Mouse (Mus musculus): ENCODE results near the gene Sec23a. TPM values are rescaled to one million over a fixed set of nuclear protein-coding genes. Genes with fewer than 3 reads are reported as not detected.
"Not testable (repeated sequence)": the region's sequence is repeated elsewhere in the genome, so short reads cannot be mapped to it uniquely, and the experiment has no call there.

The Sec23a gene
- 94.6 and 96.5 TPM in 2 replicates for polyA plus RNA-seq (2016; fragmentation: Nextera tagmentation; extraction: Ambion mirVana)

GRCm38 (mm10) chr12:59011844-59012709, at the start of gene Sec23a:
Gene Sec23a (minus strand): TSS chr12:59012017.
- Histone ChIP-seq H3K4me3 (peak within 1 kb of the TSS; percentile 71), H3K27me3 (no peaks in the 10 kb centered on the region), H3K27ac (replicated peaks) (peak within 1 kb of the TSS; percentile 83), H3K4me1 (peaks cover 8% of the 10 kb centered on the region), H3K9me3 (no peaks in the 10 kb centered on the region), H3K9ac (replicated peaks) (peak within 1 kb of the TSS; percentile 76), H3K4me2 (replicated peaks) (peak within 1 kb of the TSS; percentile 67), H3K36me3 (peaks cover 4% of the 10 kb centered on the region)
- ATAC-seq (ENCODE audit: low FRiP score, low read depth), result peak; percentile 97
- 1% methylated on average over 48 of the region's 48 CpGs for WGBS

GRCm38 (mm10) chr12:59060993-59061595, 49.3 kb upstream of the Sec23a start, which contains the start of gene Trappc6b:
Gene Trappc6b (minus strand): TSS chr12:59061472.
- Histone ChIP-seq H3K9me3 (no peaks in the 10 kb centered on the region), H3K9ac (replicated peaks) (peak within 1 kb of the TSS; percentile 95), H3K27me3 (no peaks in the 10 kb centered on the region), H3K4me1 (peaks cover 14% of the 10 kb centered on the region), H3K27ac (replicated peaks) (peak within 1 kb of the TSS; percentile 89), H3K4me3 (peak within 1 kb of the TSS; percentile 89), H3K36me3 (peaks cover 4% of the 10 kb centered on the region), H3K4me2 (replicated peaks) (peak within 1 kb of the TSS; percentile 78)
- WGBS, result under 1% methylated on average over 49 of the region's 49 CpGs
- peak; percentile 97 for ATAC-seq (ENCODE audit: low FRiP score, low read depth)

GRCm38 (mm10) chr12:59060322-59060721, 48.5 kb upstream of the Sec23a start:
- ATAC-seq (ENCODE audit: low FRiP score, low read depth), result no peak
- H3K4me2 ChIP-seq (replicated peaks), result peak overlapping the region; percentile 78
- H3K4me1 ChIP-seq, result peaks cover 12% of the 10 kb centered on the region
- H3K36me3 ChIP-seq, result peaks cover 12% of the 10 kb centered on the region
- H3K4me3 ChIP-seq, result peak overlapping the region; percentile 89
- no peaks in the 10 kb centered on the region for H3K9me3 ChIP-seq
- H3K27me3 ChIP-seq, result no peaks in the 10 kb centered on the region
- 0 out of 2 replicates have a peak overlapping the region, but pooled peaks have one; percentile 89 for H3K27ac ChIP-seq (replicated peaks)
- H3K9ac ChIP-seq (replicated peaks), result peak overlapping the region; percentile 95
- 76% methylated on average over 4 of the region's 4 CpGs for WGBS

GRCm38 (mm10) chr12:59058242-59058641, 46.4 kb upstream of the Sec23a start:
- Histone ChIP-seq H3K4me1 (peaks cover 12% of the 10 kb centered on the region), H3K36me3 (peaks cover 14% of the 10 kb centered on the region)
- not testable (repeated sequence) for H3K4me2 ChIP-seq (replicated peaks); H3K27me3 ChIP-seq; H3K9me3 ChIP-seq; ATAC-seq (ENCODE audit: low FRiP score, low read depth); H3K4me3 ChIP-seq; H3K9ac ChIP-seq (replicated peaks); H3K27ac ChIP-seq (replicated peaks)
- WGBS, result 92% methylated on average over 5 of the region's 5 CpGs

GRCm38 (mm10) chr12:59056222-59056621, 44.4 kb upstream of the Sec23a start:
- no peaks in the 10 kb centered on the region for H3K9me3 ChIP-seq
- peaks cover 12% of the 10 kb centered on the region for H3K4me1 ChIP-seq
- H3K27ac ChIP-seq (replicated peaks), result no peak overlapping the region
- peaks cover 25% of the 10 kb centered on the region for H3K36me3 ChIP-seq
- no peak overlapping the region for H3K4me3 ChIP-seq
- no peak overlapping the region for H3K9ac ChIP-seq (replicated peaks)
- no peak overlapping the region for H3K4me2 ChIP-seq (replicated peaks)
- no peaks in the 10 kb centered on the region for H3K27me3 ChIP-seq
- WGBS, result 94% methylated on average over 11 of the region's 11 CpGs
- ATAC-seq (ENCODE audit: low FRiP score, low read depth), result no peak

GRCm38 (mm10) chr12:59055196-59055850, 43.5 kb upstream of the Sec23a start:
- Histone ChIP-seq H3K4me2 (replicated peaks) (no peak overlapping the region), H3K36me3 (peaks cover 25% of the 10 kb centered on the region), H3K27ac (replicated peaks) (no peak overlapping the region)

GRCm38 (mm10) chr12:59053976-59054375, 42.2 kb upstream of the Sec23a start:
- H3K9me3 ChIP-seq, result no peaks in the 10 kb centered on the region
- no peak for ATAC-seq (ENCODE audit: low FRiP score, low read depth)
- H3K27me3 ChIP-seq, result no peaks in the 10 kb centered on the region
- no peaks in the 10 kb centered on the region for H3K4me1 ChIP-seq
- H3K9ac ChIP-seq (replicated peaks), result no peak overlapping the region
- H3K36me3 ChIP-seq, result peaks cover 33% of the 10 kb centered on the region
- no peak overlapping the region for H3K4me3 ChIP-seq
- H3K4me2 ChIP-seq (replicated peaks), result no peak overlapping the region
- no peak overlapping the region for H3K27ac ChIP-seq (replicated peaks)

More at GRCm38 (mm10) chr12:59055196-59055850, 43.5 kb upstream of the Sec23a start:
- no peaks in the 10 kb centered on the region for H3K27me3 ChIP-seq
- ATAC-seq (ENCODE audit: low FRiP score, low read depth), result no peak
- no peaks in the 10 kb centered on the region for H3K9me3 ChIP-seq
- 86% methylated on average over 4 of the region's 4 CpGs for WGBS
- no peak overlapping the region for H3K9ac ChIP-seq (replicated peaks)
- H3K4me1 ChIP-seq, result peaks cover 10% of the 10 kb centered on the region
- H3K4me3 ChIP-seq, result no peak overlapping the region

- no peak for ATAC-seq (ENCODE audit: low FRiP score, low read depth)
- 91% methylated on average over 5 of the region's 5 CpGs for WGBS
Measured at GRCm38 (mm10) chr12:59053166-59053565, 41.3 kb upstream of the Sec23a start.

GRCm38 (mm10) chr12:59052470-59052869, 40.7 kb upstream of the Sec23a start:
- Histone ChIP-seq H3K4me2 (replicated peaks) (no peak overlapping the region), H3K4me3 (no peak overlapping the region), H3K36me3 (peaks cover 43% of the 10 kb centered on the region), H3K4me1 (no peaks in the 10 kb centered on the region), H3K27me3 (no peaks in the 10 kb centered on the region), H3K27ac (replicated peaks) (no peak overlapping the region), H3K9me3 (no peaks in the 10 kb centered on the region), H3K9ac (replicated peaks) (no peak overlapping the region)
- 91% methylated on average over 3 of the region's 3 CpGs for WGBS
- ATAC-seq (ENCODE audit: low FRiP score, low read depth), result no peak

More at GRCm38 (mm10) chr12:59053166-59053565, 41.3 kb upstream of the Sec23a start:
- Histone ChIP-seq H3K9ac (replicated peaks) (no peak overlapping the region), H3K9me3 (no peaks in the 10 kb centered on the region), H3K27me3 (no peaks in the 10 kb centered on the region), H3K4me3 (no peak overlapping the region), H3K27ac (replicated peaks) (no peak overlapping the region), H3K4me2 (replicated peaks) (no peak overlapping the region), H3K36me3 (peaks cover 40% of the 10 kb centered on the region), H3K4me1 (no peaks in the 10 kb centered on the region)

DNA sequence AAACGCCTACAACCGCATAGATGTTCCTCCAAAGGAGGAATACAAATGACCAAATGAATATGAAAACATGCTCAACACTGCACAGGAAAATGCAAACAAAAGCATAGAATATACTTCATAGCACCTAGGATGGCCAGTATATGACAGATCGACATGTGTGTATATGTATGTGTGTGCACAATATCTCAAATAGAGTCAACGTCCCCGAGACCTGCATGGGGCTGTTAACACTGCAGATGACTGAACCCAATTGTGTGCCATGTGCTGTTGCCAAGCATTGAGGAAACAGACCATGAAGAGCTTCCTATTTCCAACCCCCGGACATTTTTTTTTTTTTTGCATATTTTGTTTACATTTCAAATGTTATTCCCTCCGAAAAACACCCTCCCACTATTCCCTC, 29.0 kb upstream of the Sec23a start:
- Histone ChIP-seq H3K4me1 (0 out of 2 replicates have a peak, but pooled peaks cover 3% of the 10 kb centered on the region), H3K27ac (replicated peaks) (peak overlapping the region; percentile 31; the same call in 1 of the 2 replicates), H3K9ac (replicated peaks) (no peak overlapping the region), H3K4me2 (replicated peaks) (no peak overlapping the region), H3K36me3 (peaks cover 35% of the 10 kb centered on the region), H3K27me3 (no peaks in the 10 kb centered on the region), H3K4me3 (no peak overlapping the region), H3K9me3 (no peaks in the 10 kb centered on the region)
- no peak for ATAC-seq (ENCODE audit: low FRiP score, low read depth)
- 28% methylated on average over 7 of the region's 7 CpGs for WGBS

- 0 out of 2 replicates have a peak, but pooled peaks cover 3% of the 10 kb centered on the region for H3K4me1 ChIP-seq
- peak overlapping the region; percentile 70 for H3K27ac ChIP-seq (replicated peaks)
- H3K4me3 ChIP-seq, result peak overlapping the region; percentile 20
- H3K9me3 ChIP-seq, result no peaks in the 10 kb centered on the region
- H3K36me3 ChIP-seq, result peaks cover 30% of the 10 kb centered on the region
- WGBS, result 3% methylated on average over 23 of the region's 23 CpGs
- peak; percentile 87 for ATAC-seq (ENCODE audit: low FRiP score, low read depth)
- H3K4me2 ChIP-seq (replicated peaks), result peak overlapping the region; percentile 32
- H3K27me3 ChIP-seq, result no peaks in the 10 kb centered on the region
- no peak overlapping the region for H3K9ac ChIP-seq (replicated peaks)
Measured at GRCm38 (mm10) chr12:59039971-59040844, 28.4 kb upstream of the Sec23a start.

Data from midbrain, embryonic 12.5 days (tissue).